Mouse (Mus musculus): ENCODE measurements around the gene 1700061G19Rik. TPM values are rescaled to one million over a fixed set of nuclear protein-coding genes. Genes with fewer than 3 reads are reported as not detected.

Gene 1700061G19Rik
- total RNA-seq (2023), result not detected

GRCm38 (mm10) chr17:56874936-56875651 is at the start of gene 1700061G19Rik:
TSS of gene 1700061G19Rik (plus strand) at chr17:56875477.

GRCm38 (mm10) chr17:56830411-56831110 is 44.7 kb upstream of the 1700061G19Rik start, which contains the start of gene Rfx2:
TSS of gene Rfx2 (minus strand) at chr17:56831013.

GRCm38 (mm10) chr17:56874237-56874636 is 1.0 kb upstream of the 1700061G19Rik start, which contains the start of gene Acsbg2:
TSS of gene Acsbg2 (minus strand) at chr17:56874447.

GRCm38 (mm10) chr17:56935363-56936131 is 60.3 kb downstream of the 1700061G19Rik start, which contains the start of gene Mllt1:
TSS of gene Mllt1 (minus strand) at chr17:56935415.

Other genes starting within 250 kb of the 1700061G19Rik start
- gene Lonp1, start 248.6 kb upstream of the 1700061G19Rik start, total RNA-seq (2023), result 10 to 100 TPM; 51.5 to 54.6 TPM
- under 1 TPM in 1 of 2 experiments, not detected in 1; 0.49 TPM for gene Catsperd, start 247.3 kb upstream of the 1700061G19Rik start, total RNA-seq (2023)
- 100 to 1,000 TPM; 108 to 112 TPM for gene Ranbp3, start 202.2 kb upstream of the 1700061G19Rik start, total RNA-seq (2023)
- gene Ndufa11, start 157.7 kb upstream of the 1700061G19Rik start, total RNA-seq (2023), result 10 to 100 TPM; 62.9 to 66.3 TPM
- 10 to 100 TPM; 11.7 to 14.8 TPM for gene Vmac, start 157.5 kb upstream of the 1700061G19Rik start, total RNA-seq (2023)
- gene Nrtn, start 117.9 kb upstream of the 1700061G19Rik start, total RNA-seq (2023), result not detected
- gene Dus3l, start 110.7 kb upstream of the 1700061G19Rik start, total RNA-seq (2023), result 10 to 100 TPM; 83.2 to 86.6 TPM
- 1 to 10 TPM in 1 of 2 experiments, under 1 TPM in 1; 0.65 to 1.7 TPM for gene Prr22, start 105.2 kb upstream of the 1700061G19Rik start, total RNA-seq (2023)
- 10 to 100 TPM in 1 of 2 experiments, 1 to 10 TPM in 1; 7.3 to 12.0 TPM for gene Rfx2, start 44.5 kb upstream of the 1700061G19Rik start, total RNA-seq (2023)
- gene Acsbg2, start 1.0 kb upstream of the 1700061G19Rik start, total RNA-seq (2023), result not detected
- gene Mllt1, start 59.9 kb downstream of the 1700061G19Rik start, total RNA-seq (2023), result 10 to 100 TPM; 37.1 to 41.8 TPM
- not detected for gene Acer1, start 106.6 kb downstream of the 1700061G19Rik start, total RNA-seq (2023)
- gene Clpp, start 114.8 kb downstream of the 1700061G19Rik start, total RNA-seq (2023), result 10 to 100 TPM; 34.6 to 38.3 TPM
- gene Alkbh7, start 121.9 kb downstream of the 1700061G19Rik start, total RNA-seq (2023), result 10 to 100 TPM; 15.6 to 22.2 TPM
- gene Pspn, start 124.5 kb downstream of the 1700061G19Rik start, total RNA-seq (2023), result not detected
- 10 to 100 TPM; 45.6 to 53.8 TPM for gene Gtf2f1, start 135.8 kb downstream of the 1700061G19Rik start, total RNA-seq (2023)
- not detected for gene Gm17949, start 136.0 kb downstream of the 1700061G19Rik start, total RNA-seq (2023)
- 100 to 1,000 TPM; 141 to 144 TPM for gene Khsrp, start 156.0 kb downstream of the 1700061G19Rik start, total RNA-seq (2023)
- not detected for gene Slc25a41, start 166.2 kb downstream of the 1700061G19Rik start, total RNA-seq (2023)
- gene Crb3, start 183.6 kb downstream of the 1700061G19Rik start, total RNA-seq (2023), result 10 to 100 TPM; 13.3 to 14.6 TPM
- gene Slc25a23, start 184.4 kb downstream of the 1700061G19Rik start, total RNA-seq (2023), result 10 to 100 TPM; 20.6 to 25.6 TPM
- gene Dennd1c, start 203.0 kb downstream of the 1700061G19Rik start, total RNA-seq (2023), result 100 to 1,000 TPM; 181 to 207 TPM
- under 1 TPM; 0.46 to 0.50 TPM for gene Tubb4a, start 212.3 kb downstream of the 1700061G19Rik start, total RNA-seq (2023)
- gene Tnfsf9, start 229.8 kb downstream of the 1700061G19Rik start, total RNA-seq (2023), result under 1 TPM; 0.55 to 0.89 TPM